Mouse (Mus musculus): ENCODE data around the gene Htr7. TPM values are rescaled to one million over a fixed set of nuclear protein-coding genes. Genes with fewer than 3 reads are reported as not detected.

Gene Htr7
- polyA plus RNA-seq (2017; shearing (Covaris generic)): not detected

DNA sequence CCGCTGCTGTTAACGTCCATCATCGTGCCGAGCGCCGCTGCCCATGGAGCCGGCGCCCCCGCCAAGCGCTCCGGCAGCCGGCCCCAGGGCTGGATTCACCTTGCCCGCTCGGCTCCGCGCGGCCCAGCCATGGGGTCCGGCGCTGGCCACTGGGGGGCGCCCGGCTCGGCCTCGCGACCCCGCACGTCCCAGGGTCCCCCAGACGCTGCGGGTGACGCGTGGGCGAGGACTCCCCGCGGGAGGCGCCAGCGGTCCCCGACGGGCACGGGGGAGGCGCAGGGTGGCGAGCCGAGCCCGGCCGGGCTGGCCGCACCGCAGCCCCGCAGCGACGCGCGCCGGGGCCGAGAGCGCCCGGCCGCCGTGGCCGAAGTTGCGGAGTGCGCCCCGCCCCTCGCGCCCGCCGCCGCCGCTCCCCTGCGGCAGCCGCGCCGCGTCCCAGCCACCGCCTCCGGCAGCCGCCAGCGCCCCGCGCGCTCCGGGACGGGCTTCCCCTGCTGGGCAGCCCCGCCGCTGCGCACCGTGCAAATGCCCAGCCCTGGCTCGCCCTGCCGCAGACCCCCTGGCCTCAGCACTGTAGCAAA is at the start of gene Htr7:
Gene Htr7, minus strand, starts transcription at position 277 of the 581 bp plus-strand sequence.

DNA sequence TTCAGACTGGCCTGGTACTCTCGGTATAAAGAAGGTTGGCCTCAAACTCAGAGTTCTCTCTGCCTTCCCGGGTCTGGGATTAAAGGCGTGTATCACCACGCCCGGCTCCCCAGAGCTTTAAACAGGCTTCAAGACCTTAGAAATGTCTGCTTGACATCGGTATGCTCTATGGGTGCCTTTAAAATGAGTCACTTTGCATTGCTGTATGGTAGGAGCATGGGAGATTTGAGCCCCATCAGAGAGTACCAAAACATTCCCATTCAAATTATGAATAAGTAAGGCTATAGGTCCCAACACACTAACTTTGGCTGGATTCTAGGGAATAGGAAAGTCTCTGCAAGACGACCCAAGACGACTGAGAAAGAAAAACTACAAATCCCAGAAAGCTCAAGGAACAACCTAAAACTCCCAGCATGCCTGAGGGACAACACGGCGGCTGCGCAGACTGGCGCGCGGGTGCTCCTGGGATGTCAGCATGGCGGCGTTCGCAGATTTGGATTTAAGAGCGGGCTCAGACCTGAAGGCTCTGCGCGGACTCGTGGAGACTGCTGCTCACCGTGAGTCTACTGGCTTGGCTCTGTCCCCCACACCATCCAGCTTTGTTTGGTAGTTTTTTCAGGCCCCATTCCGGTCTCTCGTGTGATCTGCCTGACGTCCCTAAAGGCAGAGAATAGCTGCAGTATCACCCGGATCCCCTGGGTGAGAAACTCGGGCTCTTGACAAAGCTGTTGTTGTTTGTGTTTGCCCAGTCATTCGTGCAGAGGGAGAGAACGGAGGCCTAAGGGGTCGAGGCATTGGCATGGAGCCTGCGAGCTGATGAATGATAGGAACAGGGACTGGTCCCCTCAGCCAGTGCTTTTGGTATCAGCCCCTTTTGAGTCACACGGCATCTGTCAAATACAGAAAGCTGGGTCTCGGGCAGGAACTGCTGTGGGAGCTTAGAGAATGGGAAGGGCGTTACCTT is 26.2 kb upstream of the Htr7 start, which contains the start of gene Rpp30:
Gene Rpp30, plus strand, starts transcription at position 455 of the 964 bp plus-strand sequence.

Other genes with a start within 250 kb of the Htr7 start
- 26.8 TPM for gene Rpp30, start 26.2 kb upstream of the Htr7 start, polyA plus RNA-seq (2017; shearing (Covaris generic))
- not detected for gene Ankrd1, start 62.6 kb upstream of the Htr7 start, polyA plus RNA-seq (2017; shearing (Covaris generic))